Mouse (Mus musculus) lung, embryonic 14.5 days (tissue): Measurements from ENCODE around the gene Herpud2. TPM values are rescaled to one million over a fixed set of nuclear protein-coding genes. Genes with fewer than 3 reads are reported as not detected.

Source experiments
- ATAC-seq: fragments of 200-750 bp; cut with Nextera tagmentation; 2 replicates; pipeline ENCODE4 v1.8.0; 2017; ENCODE audit warnings: mild to moderate bottlenecking, moderate TSS enrichment, moderate library complexity; ENCODE audit not compliant: insufficient read depth
- DNase-seq: peaks from one replicate; pipeline ENCODE4 v3.0.0-alpha.2; 2015
- H3K27ac ChIP-seq: fragments of 300-500 bp; sonication (generic); 2 replicates; pipeline ENCODE4 v1.5.1; 2014; ENCODE audit warnings: low read depth, mild to moderate bottlenecking, moderate library complexity
- H3K27me3 ChIP-seq: fragments of 300-500 bp; sonication (generic); 2 replicates; pipeline ENCODE4 v1.6.1; 2014; ENCODE audit warnings: low read length, control low read depth; ENCODE audit not compliant: insufficient read depth
- H3K36me3 ChIP-seq: fragments of 300-500 bp; sonication (generic); 2 replicates; pipeline ENCODE4 v1.6.1; 2014; ENCODE audit warnings: control low read depth; ENCODE audit not compliant: insufficient read depth
- H3K4me1 ChIP-seq: fragments of 300-500 bp; sonication (generic); 2 replicates; pipeline ENCODE4 v1.6.1; 2014; ENCODE audit warnings: antibody characterized with exemption, control low read depth; ENCODE audit not compliant: insufficient read depth
- H3K4me2 ChIP-seq: fragments of 300-500 bp; sonication (generic); 2 replicates; pipeline ENCODE4 v1.6.1; 2014; ENCODE audit warnings: mild to moderate bottlenecking
- H3K4me3 ChIP-seq: fragments of 300-500 bp; sonication (generic); 2 replicates; pipeline ENCODE4 v1.5.1; 2014; ENCODE audit warnings: low read depth, low read length
- H3K9ac ChIP-seq: fragments of 300-500 bp; sonication (generic); 2 replicates; pipeline ENCODE4 v1.6.1; 2014
- H3K9me3 ChIP-seq: fragments of 300-500 bp; sonication (generic); 2 replicates; pipeline ENCODE4 v1.6.1; 2016; ENCODE audit warnings: low read depth, low read length, control low read depth
- CTCF ChIP-seq: IDR thresholded peaks from 2 replicates; pipeline ENCODE4 v1.5.1; 2016; ENCODE audit warnings: antibody characterized with exemption, low read depth
- WGBS: fragments of 180-500 bp; shearing (Covaris S2); extraction: QIAGEN DNeasy Blood & Tissue Kit; methylation state at CpG from one replicate; pipeline ENCODE4 v1.1.7; 2014; 5-methylcytosine and 5-hydroxymethylcytosine counted together
- polyA plus RNA-seq: library from polyadenylated mRNA; unstranded; fragments of >200 nt; fragmentation: Nextera tagmentation; extraction: Ambion mirVana; gene quantifications from 2 replicates; pipeline ENCODE4 v1.2.1, GENCODE M21; 2014

The Herpud2 gene
- polyA plus RNA-seq, 1 experiment from 2014 or later: 34.3 TPM

DNA sequence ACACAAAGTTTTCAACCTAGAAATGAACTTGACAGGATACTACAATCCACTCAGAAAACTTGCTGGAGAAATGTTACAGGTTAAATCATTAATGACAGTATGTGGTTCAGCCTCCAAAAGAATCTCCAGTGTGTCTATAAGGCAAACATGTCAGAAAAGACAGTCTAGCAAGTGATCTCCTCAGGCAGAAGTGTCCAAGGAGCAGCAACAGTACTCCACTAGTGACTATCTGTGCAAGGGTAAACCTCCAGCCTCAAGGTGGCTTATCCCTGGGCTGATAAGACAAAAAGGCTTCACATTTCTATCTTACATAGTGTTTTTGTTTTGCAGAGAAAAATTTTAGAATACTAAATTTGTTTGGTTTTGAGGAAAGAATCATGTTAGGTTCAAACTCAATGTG is 2.9 kb downstream of the Herpud2 start:
- no peak overlapping the region for H3K27ac ChIP-seq
- no peak for DNase-seq
- H3K4me3 ChIP-seq: peak overlapping the region; percentile 14; the same call in 1 of the 2 replicates
- ATAC-seq: no peak
- no peaks in the 10 kb centered on the region for H3K36me3 ChIP-seq
- H3K9me3 ChIP-seq: no peaks in the 10 kb centered on the region
- peaks cover 4% of the 10 kb centered on the region; the same call in 1 of the 2 replicates for H3K4me1 ChIP-seq
- no peaks in the 10 kb centered on the region for H3K27me3 ChIP-seq
- H3K9ac ChIP-seq: no peak overlapping the region
- TF ChIP-seq CTCF: no peak
- H3K4me2 ChIP-seq: peak overlapping the region; percentile 51

DNA sequence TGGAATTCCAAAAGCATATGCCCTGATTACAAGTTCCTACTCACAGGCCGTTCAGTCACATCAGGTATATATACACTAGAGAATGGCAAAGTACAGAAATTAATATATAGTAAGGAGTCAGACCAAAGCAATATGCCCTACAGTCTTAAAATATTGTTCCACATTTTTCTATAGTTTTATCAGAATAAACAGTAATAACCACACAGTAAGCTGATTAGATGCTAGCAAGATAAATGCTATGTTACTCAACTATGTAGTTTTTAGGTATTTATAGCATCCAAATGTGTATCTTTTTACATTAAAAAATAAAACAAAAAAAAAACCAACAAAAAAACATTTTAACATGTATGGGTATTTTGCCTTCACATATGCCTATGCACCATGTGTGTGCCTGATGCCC is 5.7 kb downstream of the Herpud2 start:
- no peaks in the 10 kb centered on the region for H3K9me3 ChIP-seq
- TF ChIP-seq CTCF: no peak
- H3K36me3 ChIP-seq: no peaks in the 10 kb centered on the region
- peaks cover 4% of the 10 kb centered on the region; the same call in 1 of the 2 replicates for H3K4me1 ChIP-seq
- no peak overlapping the region for H3K4me2 ChIP-seq
- H3K27ac ChIP-seq: no peak overlapping the region
- no peak overlapping the region for H3K4me3 ChIP-seq
- DNase-seq: no peak
- ATAC-seq: no peak
- 77% methylated on average over 1 of the region's 1 CpGs for WGBS
- H3K27me3 ChIP-seq: no peaks in the 10 kb centered on the region
- no peak overlapping the region for H3K9ac ChIP-seq

DNA sequence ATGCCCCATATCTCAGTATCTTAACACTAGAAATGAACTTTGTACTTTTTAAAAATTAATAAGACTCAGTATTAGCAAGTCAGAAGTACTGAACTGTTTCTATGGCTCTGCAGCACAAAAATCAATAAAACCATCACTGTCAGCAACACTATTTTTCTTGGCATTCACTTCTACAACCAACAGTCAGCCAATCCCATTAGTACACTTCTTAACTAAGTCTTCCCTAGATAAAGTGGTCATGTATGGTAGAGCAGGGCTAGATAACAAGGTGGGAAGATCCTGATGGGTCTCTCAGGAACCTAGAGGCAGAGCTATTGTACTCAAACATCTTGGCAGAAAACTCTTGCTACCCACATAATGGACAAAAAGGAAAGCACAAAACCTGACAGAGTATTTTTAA is 7.7 kb downstream of the Herpud2 start:
- Histone ChIP-seq H3K9ac (no peak overlapping the region), H3K36me3 (no peaks in the 10 kb centered on the region), H3K4me3 (no peak overlapping the region), H3K27ac (no peak overlapping the region), H3K27me3 (no peaks in the 10 kb centered on the region), H3K9me3 (no peaks in the 10 kb centered on the region), H3K4me2 (no peak overlapping the region), H3K4me1 (no peaks in the 10 kb centered on the region)
- no peak for TF ChIP-seq CTCF
- ATAC-seq (no peak), DNase-seq (no peak)

DNA sequence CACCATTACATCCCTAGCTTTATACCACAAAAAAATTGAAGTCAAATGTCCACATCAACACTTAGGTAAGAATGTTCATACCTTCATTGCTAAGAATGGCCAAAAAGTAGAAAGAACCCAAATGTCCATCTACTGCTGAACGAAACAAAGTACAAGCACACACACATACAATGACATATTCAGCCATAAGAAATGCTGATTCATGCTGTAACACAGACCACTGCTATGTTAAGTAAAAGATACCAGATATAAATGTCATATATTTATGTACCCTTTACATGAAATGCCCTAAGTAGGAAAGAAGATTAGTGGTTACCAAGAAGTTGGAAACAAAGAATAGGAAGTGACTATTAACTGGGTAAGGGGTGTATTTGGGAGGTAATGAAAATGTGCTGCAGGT is 8.6 kb downstream of the Herpud2 start:
- Histone ChIP-seq H3K9ac (no peak overlapping the region), H3K9me3 (no peaks in the 10 kb centered on the region), H3K4me2 (no peak overlapping the region), H3K27me3 (no peaks in the 10 kb centered on the region), H3K4me1 (no peaks in the 10 kb centered on the region), H3K4me3 (no peak overlapping the region), H3K27ac (no peak overlapping the region), H3K36me3 (no peaks in the 10 kb centered on the region)
- 95% methylated on average over 1 of the region's 1 CpGs for WGBS
- DNase-seq (no peak), ATAC-seq (no peak)
- TF ChIP-seq CTCF: no peak

DNA sequence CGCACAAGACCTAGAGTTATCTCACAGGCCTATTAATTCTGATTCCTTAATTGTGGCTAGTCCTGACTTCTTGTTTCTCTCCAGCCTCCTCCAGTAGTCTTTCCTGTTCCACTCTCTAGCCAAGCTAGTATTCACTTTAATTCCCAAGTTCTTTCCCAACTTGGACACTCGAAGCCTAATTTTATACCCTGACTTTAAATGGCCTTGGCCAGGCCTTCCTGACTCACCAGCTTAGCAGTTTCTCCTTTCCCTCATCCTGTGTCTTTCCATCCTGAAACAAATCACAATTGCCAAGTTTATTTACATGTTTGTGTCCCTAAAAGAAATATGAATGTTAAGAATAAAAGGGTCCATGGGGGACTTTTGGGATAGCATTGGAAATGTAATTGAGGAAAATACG is 9.6 kb downstream of the Herpud2 start:
- no peak overlapping the region for H3K27ac ChIP-seq
- WGBS: 90% methylated on average over 3 of the region's 3 CpGs
- H3K4me2 ChIP-seq: no peak overlapping the region
- no peak for DNase-seq
- H3K4me3 ChIP-seq: no peak overlapping the region
- H3K27me3 ChIP-seq: no peaks in the 10 kb centered on the region
- H3K9ac ChIP-seq: no peak overlapping the region
- H3K9me3 ChIP-seq: no peaks in the 10 kb centered on the region
- H3K4me1 ChIP-seq: no peaks in the 10 kb centered on the region
- no peak for TF ChIP-seq CTCF
- H3K36me3 ChIP-seq: no peaks in the 10 kb centered on the region
- no peak for ATAC-seq

DNA sequence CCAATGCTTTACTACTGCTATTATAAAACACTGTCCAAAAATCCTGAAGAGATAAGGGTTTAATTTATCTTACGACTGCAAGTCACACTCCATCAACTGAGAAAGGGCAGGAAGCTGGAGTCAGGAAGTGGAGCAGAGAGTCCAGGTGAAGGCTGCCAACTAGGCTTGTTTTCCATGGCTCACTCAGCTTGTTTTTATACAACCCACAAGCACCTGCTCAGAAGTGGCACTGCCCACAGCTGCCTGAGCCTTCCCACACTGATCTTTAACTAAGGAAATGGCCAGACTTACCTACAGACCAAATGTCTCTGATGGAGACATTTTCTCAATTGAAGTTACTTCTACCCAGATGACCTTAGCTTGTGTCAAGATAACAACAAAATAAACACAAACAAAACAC is 11.3 kb downstream of the Herpud2 start:
- no peak for ATAC-seq
- Histone ChIP-seq H3K9ac (no peak overlapping the region), H3K4me1 (no peaks in the 10 kb centered on the region), H3K27ac (no peak overlapping the region), H3K4me3 (no peak overlapping the region), H3K4me2 (no peak overlapping the region), H3K36me3 (no peaks in the 10 kb centered on the region), H3K27me3 (no peaks in the 10 kb centered on the region), H3K9me3 (no peaks in the 10 kb centered on the region)
- DNase-seq: no peak
- 54% methylated on average over 1 of the region's 1 CpGs for WGBS
- TF ChIP-seq CTCF: no peak

DNA sequence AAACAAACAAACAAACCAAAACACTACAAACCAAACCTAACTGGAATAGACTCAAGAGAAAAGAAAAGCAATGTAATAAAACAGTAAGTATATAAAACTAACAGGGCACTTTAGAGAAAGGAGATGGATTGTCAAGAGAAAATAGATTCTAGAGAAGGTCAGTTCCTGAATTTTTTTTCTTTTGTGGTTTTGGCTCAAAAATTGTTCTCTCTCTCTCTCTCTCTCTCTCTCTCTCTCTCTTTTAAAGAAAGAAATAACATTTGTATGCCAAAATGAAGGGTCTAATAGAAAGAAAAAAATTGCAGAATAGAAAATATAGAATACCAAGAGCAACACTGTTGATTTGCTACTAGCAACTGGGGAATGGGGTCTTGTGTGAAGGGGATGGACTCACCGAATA is 12.7 kb downstream of the Herpud2 start:
- TF ChIP-seq CTCF: no peak
- H3K9me3 ChIP-seq: no peaks in the 10 kb centered on the region
- DNase-seq: no peak
- no peaks in the 10 kb centered on the region for H3K27me3 ChIP-seq
- no peak for ATAC-seq
- no peak overlapping the region for H3K27ac ChIP-seq
- no peak overlapping the region for H3K9ac ChIP-seq
- no peaks in the 10 kb centered on the region for H3K36me3 ChIP-seq
- H3K4me3 ChIP-seq: no peak overlapping the region
- WGBS: 98% methylated on average over 1 of the region's 1 CpGs
- no peak overlapping the region for H3K4me2 ChIP-seq
- no peaks in the 10 kb centered on the region for H3K4me1 ChIP-seq

DNA sequence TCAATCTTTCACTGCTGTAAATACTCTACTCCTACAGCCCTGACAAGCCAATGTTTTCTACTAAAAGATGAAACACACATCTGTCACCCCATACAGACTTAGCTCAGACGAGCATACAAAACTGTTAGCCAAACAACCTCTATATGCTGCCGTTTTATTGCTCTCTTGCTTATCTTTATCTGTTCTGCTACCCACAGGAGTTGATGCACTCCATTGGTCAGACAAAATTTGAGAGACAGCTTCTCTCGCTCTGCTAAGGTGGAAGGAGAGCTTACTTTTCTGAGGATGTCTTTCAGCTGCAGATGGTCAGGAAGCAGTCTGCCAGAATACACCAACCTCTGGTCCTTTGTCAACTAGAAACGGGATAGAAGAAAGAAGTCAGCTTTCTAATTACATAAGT is 18.7 kb downstream of the Herpud2 start:
- 50% methylated on average over 4 of the region's 4 CpGs for WGBS
- Histone ChIP-seq H3K27ac (no peak overlapping the region), H3K4me1 (no peaks in the 10 kb centered on the region), H3K27me3 (no peaks in the 10 kb centered on the region), H3K4me3 (no peak overlapping the region), H3K36me3 (no peaks in the 10 kb centered on the region), H3K9me3 (no peaks in the 10 kb centered on the region), H3K4me2 (no peak overlapping the region), H3K9ac (no peak overlapping the region)
- no peak for TF ChIP-seq CTCF
- ATAC-seq (peak; percentile 44; the same call in 1 of the 2 replicates), DNase-seq (no peak)
